Mouse (Mus musculus) c-Kit-positive CD71-negative TER-119-negative erythroid progenitor cells, embryonic 14.5 days (primary cell): ENCODE results near the gene Dpp6.
A peak's percentile ranks its signal among the peaks of the same experiment; 100 is the strongest.
"Not testable (repeated sequence)": the region's sequence is repeated elsewhere in the genome, so short reads cannot be mapped to it uniquely, and the experiment has no call there.

Experiments
- DNase-seq: peaks from one replicate; pipeline ENCODE4 v3.0.0-alpha.2; 2013; ENCODE audit warnings: low read depth

Gene Dpp6

GRCm38 (mm10) chr5:27490942-27491341 is 673.9 kb downstream of the Dpp6 start:
- no peak for DNase-seq

GRCm38 (mm10) chr5:27501338-27501737 is 684.3 kb downstream of the Dpp6 start, which contains the start of gene Speer4b:
Speer4b (minus strand) TSS chr5:27501438.
- not testable (repeated sequence) for DNase-seq

GRCm38 (mm10) chr5:27518716-27519115 is 701.7 kb downstream of the Dpp6 start:
- no peak for DNase-seq

- no peak for DNase-seq
Observed at GRCm38 (mm10) chr5:27526906-27527305, 709.9 kb downstream of the Dpp6 start.

- peak; percentile 3 for DNase-seq
Observed at GRCm38 (mm10) chr5:27544816-27545270, 727.8 kb downstream of the Dpp6 start.

- DNase-seq, result no peak
Observed at GRCm38 (mm10) chr5:27549291-27549690, 732.3 kb downstream of the Dpp6 start.

GRCm38 (mm10) chr5:27565700-27566099 is 748.7 kb downstream of the Dpp6 start:
- no peak for DNase-seq

GRCm38 (mm10) chr5:27587970-27588758 is 771.2 kb downstream of the Dpp6 start:
- no peak for DNase-seq

GRCm38 (mm10) chr5:27604132-27604531 is 787.1 kb downstream of the Dpp6 start:
- no peak for DNase-seq

- peak; percentile 9 for DNase-seq
Observed at GRCm38 (mm10) chr5:27615769-27616168, 798.8 kb downstream of the Dpp6 start.

- no peak for DNase-seq
Observed at GRCm38 (mm10) chr5:27621811-27622210, 804.8 kb downstream of the Dpp6 start.

GRCm38 (mm10) chr5:27623876-27624275 is 806.9 kb downstream of the Dpp6 start:
- no peak for DNase-seq

- no peak for DNase-seq
Observed at GRCm38 (mm10) chr5:27632151-27632550, 815.1 kb downstream of the Dpp6 start.

- DNase-seq, result no peak
Observed at GRCm38 (mm10) chr5:27635941-27636340, 818.9 kb downstream of the Dpp6 start.

- no peak for DNase-seq
Observed at GRCm38 (mm10) chr5:27641876-27642275, 824.9 kb downstream of the Dpp6 start.

GRCm38 (mm10) chr5:27651879-27652814 is 835.1 kb downstream of the Dpp6 start:
- DNase-seq, result no peak

- DNase-seq, result no peak
Observed at GRCm38 (mm10) chr5:27656101-27656500, 839.1 kb downstream of the Dpp6 start.

- no peak for DNase-seq
Observed at GRCm38 (mm10) chr5:27657672-27658071, 840.7 kb downstream of the Dpp6 start.

- no peak for DNase-seq
Observed at GRCm38 (mm10) chr5:27658165-27658564, 841.2 kb downstream of the Dpp6 start.

- DNase-seq, result no peak
Observed at GRCm38 (mm10) chr5:27658569-27658968, 841.6 kb downstream of the Dpp6 start.

GRCm38 (mm10) chr5:27659019-27659418 is 842.0 kb downstream of the Dpp6 start:
- no peak for DNase-seq

- DNase-seq, result no peak
Observed at GRCm38 (mm10) chr5:27659781-27660180, 842.8 kb downstream of the Dpp6 start.

- DNase-seq, result no peak
Observed at GRCm38 (mm10) chr5:27664111-27664510, 847.1 kb downstream of the Dpp6 start.
